Mouse (Mus musculus): Measurements from ENCODE around the gene Myo19.

Gene Myo19

GRCm38 (mm10) chr11:84886767-84887511 is 7.0 kb downstream of the Myo19 start:
- DNase-seq, result no peak

- no peak for DNase-seq
Measured at GRCm38 (mm10) chr11:84888025-84888424, 8.1 kb downstream of the Myo19 start.

- DNase-seq, result no peak
Measured at GRCm38 (mm10) chr11:84889492-84889891, 9.5 kb downstream of the Myo19 start.

- DNase-seq, result no peak
Measured at GRCm38 (mm10) chr11:84891705-84892104, 11.8 kb downstream of the Myo19 start.

- no peak for DNase-seq
Measured at GRCm38 (mm10) chr11:84893113-84893512, 13.2 kb downstream of the Myo19 start.

GRCm38 (mm10) chr11:84904597-84905144 is 24.7 kb downstream of the Myo19 start:
- no peak for DNase-seq

GRCm38 (mm10) chr11:84907081-84907480 is 27.1 kb downstream of the Myo19 start:
- DNase-seq, result no peak

- DNase-seq, result no peak
Measured at GRCm38 (mm10) chr11:84908480-84908879, 28.5 kb downstream of the Myo19 start.

- DNase-seq, result no peak
Measured at GRCm38 (mm10) chr11:84910411-84910810, 30.5 kb downstream of the Myo19 start.

- peak; percentile 11 for DNase-seq
Measured at GRCm38 (mm10) chr11:84914673-84915072, 34.7 kb downstream of the Myo19 start.

- DNase-seq, result peak; percentile 83
Measured at GRCm38 (mm10) chr11:84916053-84916702, 36.2 kb downstream of the Myo19 start, which contains the start of gene Znhit3. TSS of gene Znhit3 (minus strand) at chr11:84916366.

- DNase-seq, result no peak
Measured at GRCm38 (mm10) chr11:84916703-84917300, 36.9 kb downstream of the Myo19 start.

- DNase-seq, result peak; percentile 84
Measured at GRCm38 (mm10) chr11:84918425-84918824, 38.5 kb downstream of the Myo19 start.

GRCm38 (mm10) chr11:84919276-84919675 is 39.3 kb downstream of the Myo19 start:
- DNase-seq, result peak; percentile 57

- no peak for DNase-seq
Measured at GRCm38 (mm10) chr11:84919951-84920350, 40.0 kb downstream of the Myo19 start.

- DNase-seq, result no peak
Measured at GRCm38 (mm10) chr11:84920981-84921380, 41.0 kb downstream of the Myo19 start.

GRCm38 (mm10) chr11:84932261-84932660 is 52.3 kb downstream of the Myo19 start:
- DNase-seq, result no peak

GRCm38 (mm10) chr11:84939508-84940053 is 59.6 kb downstream of the Myo19 start:
- DNase-seq, result no peak

- DNase-seq, result no peak
Measured at GRCm38 (mm10) chr11:84940140-84940539, 60.2 kb downstream of the Myo19 start.

- peak; percentile 36 for DNase-seq
Measured at GRCm38 (mm10) chr11:84943948-84944347, 64.0 kb downstream of the Myo19 start.

GRCm38 (mm10) chr11:84944639-84945435 is 64.9 kb downstream of the Myo19 start:
- DNase-seq, result no peak

- no peak for DNase-seq
Measured at GRCm38 (mm10) chr11:84945841-84946240, 65.9 kb downstream of the Myo19 start.
